Mouse (Mus musculus): ENCODE results near the gene Mapkapk2. TPM values are rescaled to one million over a fixed set of nuclear protein-coding genes. Genes with fewer than 3 reads are reported as not detected.

Mapkapk2 gene
- total RNA-seq, 2 experiments from 2014 or later, result 209 to 221 TPM

Other genes starting within 250 kb of the Mapkapk2 start
- gene Fcmr, start 232.2 kb downstream of the Mapkapk2 start, total RNA-seq (2021), result under 1 TPM; 0.41 to 0.61 TPM
- gene Il24, start 210.4 kb downstream of the Mapkapk2 start, total RNA-seq (2021), result not detected
- gene Il20, start 186.4 kb downstream of the Mapkapk2 start, total RNA-seq (2021), result not detected
- gene Il19, start 157.7 kb downstream of the Mapkapk2 start, total RNA-seq (2021), result not detected
- gene Il10, start 78.0 kb downstream of the Mapkapk2 start, total RNA-seq (2021), result not detected
- gene Dyrk3, start 40.5 kb upstream of the Mapkapk2 start, total RNA-seq (2021), result under 1 TPM; 0.37 to 0.53 TPM
- gene Eif2d, start 55.4 kb upstream of the Mapkapk2 start, total RNA-seq (2021), result 10 to 100 TPM; 36.4 to 38.2 TPM
- 1 to 10 TPM; 2.4 to 5.1 TPM for gene Rassf5, start 147.4 kb upstream of the Mapkapk2 start, total RNA-seq (2021)
- gene Ikbke, start 181.8 kb upstream of the Mapkapk2 start, total RNA-seq (2021), result 1 to 10 TPM; 2.2 to 3.0 TPM

Data from heart, postnatal 14 days (tissue).